Mouse (Mus musculus) R1 (cell line): Measurements from ENCODE around the gene Cfap52.

Experiments used
- DNase-seq: peaks from one replicate; pipeline ENCODE4 v3.0.0-alpha.2; 2018; ENCODE audit warnings: low read depth, low spot score

Gene Cfap52

GRCm38 (mm10) chr11:67965242-67965883 is at the start of gene Cfap52:
Cfap52 (minus strand) TSS chr11:67965651.
- peak; percentile 90 for DNase-seq

DNA sequence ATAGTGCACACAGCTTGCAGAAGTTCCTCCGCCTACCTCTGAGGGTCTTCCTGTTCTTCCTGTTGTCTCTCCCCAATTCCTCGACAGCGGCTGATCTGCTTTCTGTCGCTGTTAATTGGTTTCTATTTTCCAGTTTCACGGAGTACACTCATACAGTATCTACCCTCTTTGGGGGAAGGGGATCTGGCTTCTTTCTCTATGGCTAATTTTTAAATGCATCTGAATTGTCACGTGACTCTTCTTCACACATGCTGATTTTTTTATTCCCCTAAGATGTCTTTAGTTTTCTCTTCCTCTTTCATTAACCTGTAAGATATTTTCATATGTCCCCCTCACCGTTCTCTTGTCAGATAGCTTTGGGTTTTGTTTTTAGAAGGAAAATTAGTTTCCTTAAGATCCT is 46.8 kb upstream of the Cfap52 start:
- no peak for DNase-seq

GRCm38 (mm10) chr11:68009377-68009776 is 43.9 kb upstream of the Cfap52 start:
- no peak for DNase-seq

DNA sequence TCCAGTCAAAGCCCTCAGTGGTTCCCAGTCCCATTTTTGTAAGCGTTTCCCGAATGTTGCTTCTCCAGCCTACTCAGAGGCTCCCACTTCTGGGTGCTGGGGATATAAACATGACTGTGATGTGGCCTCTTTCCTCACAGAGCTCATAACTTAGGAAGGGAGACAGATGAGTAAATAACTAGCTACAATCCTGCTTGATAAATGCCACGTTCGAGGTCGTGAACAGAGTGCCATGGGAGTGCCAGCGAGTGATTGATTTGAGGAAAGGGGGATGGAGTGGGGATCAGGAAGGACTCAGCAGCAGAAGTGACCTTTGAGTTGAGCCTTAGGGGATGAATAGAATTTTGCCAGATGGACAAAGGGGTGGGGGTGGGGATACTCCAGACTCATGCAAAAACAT is 42.2 kb upstream of the Cfap52 start:
- no peak for DNase-seq

GRCm38 (mm10) chr11:68006216-68006789 is 40.9 kb upstream of the Cfap52 start:
- no peak for DNase-seq

DNA sequence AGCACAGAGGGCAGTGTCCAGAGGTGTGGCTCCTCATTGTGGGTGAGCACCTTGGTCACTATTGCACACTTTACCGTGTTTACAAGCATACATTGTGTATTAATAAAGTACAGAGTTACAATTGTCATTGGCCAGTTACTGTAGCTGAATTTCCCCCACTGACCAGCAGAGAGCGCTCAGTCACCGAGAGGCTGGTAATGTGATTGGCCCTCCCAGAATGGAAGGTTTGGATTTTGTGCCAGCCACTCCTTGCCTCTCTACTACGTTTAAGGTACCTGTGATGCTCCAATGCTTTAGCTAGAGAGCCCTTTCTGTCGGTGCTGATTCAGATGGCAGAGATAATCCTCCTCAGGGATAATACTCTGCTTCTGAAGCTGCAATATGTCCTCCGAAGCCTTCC is 38.7 kb upstream of the Cfap52 start:
- peak; percentile 41 for DNase-seq

DNA sequence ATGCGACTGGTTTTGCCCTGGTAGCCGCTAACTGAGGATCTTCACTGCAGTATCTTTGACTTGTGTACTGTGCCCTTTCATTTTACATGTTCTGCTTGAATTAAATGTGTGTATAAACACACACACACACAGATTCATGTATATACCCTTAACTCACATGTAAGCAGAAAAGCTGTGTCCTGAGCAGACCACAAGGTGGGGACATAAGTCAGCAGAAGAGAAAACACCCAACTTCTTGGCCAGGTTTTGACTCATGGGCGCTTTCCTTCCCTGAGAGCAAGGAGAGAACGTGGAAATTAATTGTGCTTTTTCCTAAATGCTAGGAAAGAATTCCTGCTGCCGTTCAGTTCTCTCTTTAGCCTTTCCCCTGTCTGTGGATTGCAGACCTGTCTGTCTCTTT is 34.2 kb upstream of the Cfap52 start:
- DNase-seq: peak; percentile 12

DNA sequence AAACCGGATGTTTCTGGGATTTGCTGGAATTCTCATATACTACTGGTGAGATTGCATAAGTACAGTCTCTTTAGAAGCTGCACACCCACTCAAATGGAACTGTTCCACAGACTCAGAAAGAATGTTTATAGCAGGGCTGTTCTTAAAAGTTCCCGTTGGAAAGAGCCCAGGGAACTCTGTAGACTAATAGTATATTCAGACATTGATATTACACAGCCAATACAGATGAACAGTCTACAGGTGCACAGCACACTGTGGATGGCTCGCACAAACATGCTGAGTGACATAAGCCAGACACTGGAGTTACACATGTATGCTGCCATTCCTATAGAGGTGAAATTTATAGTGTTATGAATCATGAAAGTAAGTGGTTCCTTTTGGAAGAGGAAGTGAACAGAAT is 33.5 kb upstream of the Cfap52 start:
- no peak for DNase-seq

GRCm38 (mm10) chr11:67995965-67996364 is 30.5 kb upstream of the Cfap52 start:
- DNase-seq: peak; percentile 43

GRCm38 (mm10) chr11:67991240-67991639 is 25.8 kb upstream of the Cfap52 start:
- DNase-seq: no peak

DNA sequence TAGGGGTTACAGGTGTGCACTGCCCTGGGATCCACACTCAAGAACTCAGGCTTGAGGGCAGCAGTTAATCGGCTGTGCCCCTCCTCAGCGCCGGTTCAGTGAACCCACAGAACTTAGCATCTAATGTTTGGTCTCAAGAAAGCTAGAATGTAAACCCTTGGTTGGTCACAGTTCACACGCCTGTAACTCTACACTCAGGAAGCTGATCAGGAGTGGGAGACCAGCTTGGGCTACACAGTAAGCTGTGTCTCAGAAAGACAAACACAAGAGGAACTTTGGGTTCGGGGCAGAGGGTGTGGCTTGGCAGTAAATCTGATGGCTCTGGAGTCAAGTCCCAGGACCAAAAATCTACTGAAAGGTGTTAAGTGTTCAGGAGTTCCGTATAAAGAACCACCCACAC is 18.1 kb upstream of the Cfap52 start:
- no peak for DNase-seq

DNA sequence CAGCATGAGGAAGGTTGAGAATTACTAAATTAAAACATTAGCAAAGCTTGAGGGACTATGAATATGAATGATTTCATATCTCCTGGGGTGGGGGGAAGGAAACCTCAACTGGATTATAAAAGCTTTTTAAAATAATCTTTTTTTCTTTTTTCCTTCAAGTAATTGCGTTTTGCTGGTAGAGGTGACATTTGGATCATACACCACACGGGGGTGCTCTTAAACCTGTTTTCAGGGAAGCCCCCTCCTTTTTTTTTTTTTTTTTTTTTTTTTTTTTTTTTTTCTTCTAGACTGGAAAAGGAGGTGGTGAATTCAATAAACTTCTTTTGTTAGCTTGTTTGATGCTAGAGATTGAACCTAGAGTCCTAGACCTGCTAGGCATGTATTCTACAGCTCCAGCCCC is 9.8 kb upstream of the Cfap52 start:
- peak; percentile 58 for DNase-seq

DNA sequence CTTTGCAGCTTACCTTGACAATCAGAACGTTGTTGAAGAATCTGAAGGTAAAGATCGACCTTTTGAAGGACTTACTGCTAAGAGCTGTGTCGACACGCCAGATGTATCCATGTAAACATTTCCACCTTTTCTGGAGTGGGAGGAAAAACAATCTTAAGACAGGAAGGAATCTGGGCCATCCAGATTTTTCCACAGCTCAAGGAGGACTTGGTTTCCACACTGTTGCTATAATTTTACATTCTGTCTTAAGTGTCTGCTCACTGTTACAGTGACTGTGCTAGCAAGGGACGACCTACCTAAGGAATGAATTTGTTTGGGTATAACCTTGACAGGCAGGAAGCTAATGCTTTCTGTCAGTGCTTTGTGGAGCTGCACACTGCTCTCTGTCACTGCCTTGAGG is 7.8 kb upstream of the Cfap52 start:
- no peak for DNase-seq

DNA sequence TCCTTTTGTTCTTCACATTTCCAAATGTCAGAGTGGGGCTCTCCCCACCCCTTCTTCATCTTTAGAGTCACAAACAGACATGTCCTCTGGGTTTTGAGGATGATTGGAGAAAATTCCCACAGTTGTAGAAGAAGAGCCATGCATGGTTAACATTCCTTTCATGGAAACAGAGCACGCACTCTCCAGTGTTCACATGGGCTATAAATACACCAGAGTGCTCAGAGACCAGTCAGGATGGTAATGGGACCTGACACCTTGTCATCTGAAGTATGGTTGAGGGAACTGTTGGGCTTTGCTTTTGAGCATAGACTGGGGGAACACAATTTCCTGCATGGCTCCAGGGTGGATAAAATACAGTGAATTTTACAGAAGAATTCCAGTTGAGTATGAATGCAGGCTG is 7.2 kb upstream of the Cfap52 start:
- DNase-seq: no peak

- peak; percentile 4 for DNase-seq
Observed at GRCm38 (mm10) chr11:67967831-67968230, 2.4 kb upstream of the Cfap52 start.

DNA sequence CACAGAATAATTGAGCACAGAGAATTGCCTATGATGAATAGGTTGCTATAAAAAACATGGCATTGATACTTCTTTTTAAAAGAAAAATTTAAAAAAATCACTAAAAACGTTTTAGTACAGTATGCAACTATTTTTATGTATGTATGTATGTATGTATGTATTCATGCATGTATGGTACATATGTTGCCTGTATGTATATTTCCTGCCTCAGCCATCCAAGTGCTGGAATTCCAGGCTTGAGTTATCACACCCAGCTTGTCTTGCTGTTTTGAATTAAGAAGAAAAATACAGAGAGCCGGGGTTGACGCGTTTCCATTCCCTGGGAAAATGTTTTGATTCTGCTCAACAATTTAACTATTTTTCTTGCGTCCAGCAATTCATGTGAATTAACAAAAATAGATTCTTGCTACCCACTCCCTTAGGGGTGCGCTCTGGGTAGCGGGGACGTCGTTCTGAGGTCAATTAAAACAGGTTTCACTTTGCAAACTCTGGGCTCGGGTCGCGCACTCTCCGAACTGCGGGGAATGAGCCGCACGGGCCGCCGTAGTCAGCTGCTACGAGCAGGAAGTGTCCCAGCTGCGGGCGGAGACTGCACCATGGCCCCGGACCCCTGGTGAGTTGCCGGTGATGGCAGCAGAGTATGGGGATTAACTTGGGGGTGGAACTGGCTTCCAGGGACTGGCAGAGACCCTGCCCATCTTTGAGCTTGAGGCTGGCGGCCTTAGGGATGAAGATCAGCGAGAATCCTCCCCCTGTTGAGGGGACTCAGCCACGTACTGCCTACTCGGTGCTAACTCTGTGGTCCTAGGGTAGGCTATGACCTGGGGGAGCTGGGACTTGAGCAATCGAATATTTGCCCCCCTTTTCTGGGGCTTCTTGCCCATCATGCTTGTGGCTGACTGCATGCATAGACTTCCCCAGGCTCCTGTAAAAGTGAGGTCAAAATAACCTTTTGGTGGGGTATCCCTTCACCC is 741 bp upstream of the Cfap52 start, which contains the start of gene Stx8:
Gene Stx8 (plus strand): TSS at position 289 of the 974 bp plus-strand sequence.
- peak; percentile 86 for DNase-seq

DNA sequence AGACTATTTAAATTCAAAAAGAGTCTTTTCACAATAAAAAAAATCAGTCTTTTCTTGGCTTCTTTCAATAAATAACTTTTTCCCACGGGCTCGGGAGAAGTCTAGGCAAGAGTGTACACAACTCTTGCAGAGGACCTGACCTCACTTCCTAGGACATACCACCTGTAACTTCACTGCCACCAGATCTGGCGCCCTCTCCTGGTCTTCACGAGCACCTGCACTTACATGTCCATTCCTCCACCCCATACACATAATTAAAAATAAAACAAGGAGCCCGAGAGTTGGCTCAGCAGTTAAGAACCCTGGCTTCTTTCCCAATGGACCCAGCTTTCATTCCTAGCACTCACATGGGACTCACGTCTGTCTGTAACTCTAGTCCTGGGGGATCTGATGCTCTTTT is 1.3 kb downstream of the Cfap52 start:
- DNase-seq: peak; percentile 91

GRCm38 (mm10) chr11:67954413-67954812 is 11.0 kb downstream of the Cfap52 start:
- peak; percentile 10 for DNase-seq

DNA sequence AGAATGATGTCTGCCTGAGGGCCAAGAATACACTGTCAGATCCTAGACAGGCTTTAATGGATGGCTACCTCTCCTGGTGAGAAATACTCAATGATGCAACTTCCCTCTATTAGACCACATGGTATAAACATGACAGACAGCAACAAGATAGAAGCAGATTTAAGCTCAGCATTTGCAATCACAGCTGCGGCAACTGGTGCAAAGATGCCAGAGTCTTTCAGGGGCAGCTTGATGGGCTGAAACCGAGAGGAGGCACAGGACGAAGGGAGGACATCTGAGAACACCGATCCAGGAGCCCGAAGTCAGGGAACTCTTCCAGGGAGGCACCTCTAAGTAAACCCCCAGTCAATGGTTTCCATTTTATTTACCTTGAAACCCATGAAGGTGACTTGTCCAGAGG is 11.8 kb downstream of the Cfap52 start:
- no peak for DNase-seq

DNA sequence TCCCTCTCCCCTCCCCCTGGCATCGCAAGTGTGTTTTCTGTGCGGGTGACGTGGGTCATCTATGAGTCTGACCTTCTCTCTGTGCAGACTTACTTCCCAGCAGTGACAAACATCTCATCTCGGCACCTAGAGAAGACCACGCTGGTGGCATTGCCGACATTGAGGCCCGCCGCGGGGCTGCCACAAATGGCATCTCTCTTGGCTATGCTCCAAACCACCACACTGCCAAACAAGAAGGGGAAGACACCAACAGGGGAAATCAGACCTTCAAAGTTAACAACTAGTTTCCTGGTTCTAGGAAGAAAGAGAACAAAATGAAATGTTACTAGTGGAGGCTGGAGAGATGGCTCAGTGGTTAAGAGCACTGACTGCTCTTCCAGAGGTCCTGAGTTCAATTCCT is 16.0 kb downstream of the Cfap52 start:
- no peak for DNase-seq

GRCm38 (mm10) chr11:67948229-67948628 is 17.2 kb downstream of the Cfap52 start:
- DNase-seq: no peak

- peak; percentile 17 for DNase-seq
Observed at GRCm38 (mm10) chr11:67932156-67932555, 33.3 kb downstream of the Cfap52 start.
